ENCODE assay signal across 18 mouse cellular contexts in the genomic region with DNA sequence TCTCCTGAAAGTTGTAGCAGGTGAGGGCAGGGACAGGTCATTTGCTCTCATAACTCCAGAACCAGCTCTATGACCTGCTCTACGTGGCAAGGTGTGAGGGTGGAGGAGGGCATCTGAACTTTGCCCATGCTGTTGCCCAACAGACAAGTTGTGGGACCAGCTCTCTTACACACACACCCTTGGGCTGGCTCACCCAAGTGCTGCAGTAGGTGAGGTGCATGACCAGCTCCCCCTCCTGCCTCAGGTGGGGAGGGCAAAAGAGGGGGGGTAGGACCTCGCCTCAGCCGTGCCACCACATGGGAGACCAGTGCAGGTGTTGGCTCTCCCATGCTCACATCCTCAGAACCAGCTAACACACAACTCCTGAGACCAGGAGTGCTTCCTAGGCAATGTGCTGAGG.
DNase-seq lines count a peak whose midpoint lies in the region; ATAC-seq and TF ChIP-seq lines count a peak whose summit lies in the region.
"Had no signal": no experiment of that assay in that cellular context is flagged by ENCODE, and none has a peak within 500 bp of the region (broad histone marks: within the 10 kb centered on the region; RNA-seq: fewer than 3 reads in every experiment).

No protein-coding gene starts in this region.

- intact Hi-C loops in gastrocnemius, adult 2 months (cut with DNase I), result no loop called here

- H3K4me2 ChIP-seq in midbrain, embryonic 12.5 days (replicated peaks), result no peak overlapping the region
- H3K4me2 ChIP-seq in midbrain, embryonic 15.5 days, result no peak overlapping the region
- no peak overlapping the region for H3K4me2 ChIP-seq in intestine, embryonic 15.5 days (replicated peaks)
- no peak overlapping the region for H3K4me2 ChIP-seq in limb, embryonic 15.5 days
- H3K4me2 ChIP-seq: embryonic facial prominence, embryonic 13.5 days; neural tube, embryonic 15.5 days had no signal

- no peak for TF ChIP-seq CTCF in kidney, adult 2 months (conservative IDR thresholded peaks at IDR 0.05; ENCODE audit: insufficient read depth, insufficient read length, low read depth, low read length)
- TF ChIP-seq CTCF in gastrocnemius, adult 2 months (IDR thresholded peaks at IDR 0.05), result no peak

- no peak overlapping the region for H3K9ac ChIP-seq in midbrain, embryonic 12.5 days (replicated peaks)
- no peak overlapping the region for H3K9ac ChIP-seq in midbrain, embryonic 15.5 days
- no peak overlapping the region for H3K9ac ChIP-seq in intestine, embryonic 15.5 days
- no peak overlapping the region for H3K9ac ChIP-seq in limb, embryonic 15.5 days
- H3K9ac ChIP-seq: embryonic facial prominence, embryonic 13.5 days; liver, embryonic 14.5 days; neural tube, embryonic 15.5 days had no signal

- peak; percentile 17; the same call in 1 of the 2 replicates for ATAC-seq in midbrain, embryonic 12.5 days (ENCODE audit: low FRiP score, low read depth)
- ATAC-seq in midbrain, embryonic 15.5 days (replicated peaks), result no peak
- peak; percentile 73 for ATAC-seq in intestine, embryonic 15.5 days
- 0 out of 2 replicates have a peak, but pooled peaks have one; percentile 35 for ATAC-seq in limb, embryonic 15.5 days (ENCODE audit: insufficient number of reproducible peaks, low FRiP score, low TSS enrichment, low read depth)
- ATAC-seq: activated CD4-positive, CD25-positive, alpha-beta regulatory T cell, adult 4 months; Patski had no signal

- no peak overlapping the region for H3K4me3 ChIP-seq in kidney, adult 2 months (ENCODE audit: insufficient read depth, low read depth, low read length)
- H3K4me3 ChIP-seq in midbrain, embryonic 12.5 days, result no peak overlapping the region
- no peak overlapping the region for H3K4me3 ChIP-seq in midbrain, embryonic 15.5 days
- H3K4me3 ChIP-seq in intestine, embryonic 15.5 days (replicated peaks), result no peak overlapping the region
- H3K4me3 ChIP-seq in limb, embryonic 15.5 days, result no peak overlapping the region
- no peak overlapping the region for H3K4me3 ChIP-seq in gastrocnemius, adult 2 months
- H3K4me3 ChIP-seq: embryonic facial prominence, embryonic 13.5 days; heart, embryonic 10.5 days; neural tube, embryonic 15.5 days had no signal

- TF ChIP-seq POLR2A in kidney, adult 2 months (IDR thresholded peaks at IDR 0.05; ENCODE audit: low read depth, low read length), result no peak

- H3K27ac ChIP-seq in kidney, adult 2 months (ENCODE audit: insufficient read depth, low read depth, low read length), result no peak overlapping the region
- H3K27ac ChIP-seq in midbrain, embryonic 12.5 days (replicated peaks), result no peak overlapping the region
- H3K27ac ChIP-seq in midbrain, embryonic 15.5 days, result no peak overlapping the region
- no peak overlapping the region for H3K27ac ChIP-seq in intestine, embryonic 15.5 days
- H3K27ac ChIP-seq in limb, embryonic 15.5 days, result no peak overlapping the region
- no peak overlapping the region for H3K27ac ChIP-seq in gastrocnemius, adult 2 months
- H3K27ac ChIP-seq: embryonic facial prominence, embryonic 13.5 days; heart, embryonic 10.5 days; kidney, postnatal 0 days; liver, embryonic 14.5 days; neural tube, embryonic 15.5 days had no signal

- 63% methylated on average over 3 of the region's 3 CpGs for WGBS in kidney, adult 2 months
- 87% methylated on average over 3 of the region's 3 CpGs for WGBS in midbrain, embryonic 12.5 days
- 90% methylated on average over 3 of the region's 3 CpGs for WGBS in midbrain, embryonic 15.5 days
- WGBS in intestine, embryonic 15.5 days, result 77% methylated on average over 3 of the region's 3 CpGs
- 79% methylated on average over 3 of the region's 3 CpGs for WGBS in limb, embryonic 15.5 days

- peak; percentile 8 for DNase-seq in kidney, adult 2 months
- no peak for DNase-seq in kidney, postnatal 14 days
- no peak for DNase-seq in gastrocnemius, adult 2 months
- DNase-seq: adrenal gland, postnatal 25 days; cerebellum, adult 18-20 months; gastrocnemius, postnatal 25 days; left cerebral cortex, postnatal 4 days had no signal

- H3K9me3 ChIP-seq in midbrain, embryonic 12.5 days, result no peaks in the 10 kb centered on the region
- H3K9me3 ChIP-seq in midbrain, embryonic 15.5 days, result no peaks in the 10 kb centered on the region
- no peaks in the 10 kb centered on the region for H3K9me3 ChIP-seq in intestine, embryonic 15.5 days
- no peaks in the 10 kb centered on the region for H3K9me3 ChIP-seq in limb, embryonic 15.5 days
- H3K9me3 ChIP-seq: embryonic facial prominence, embryonic 13.5 days; heart, embryonic 10.5 days; neural tube, embryonic 15.5 days had no signal

- H3K36me3 ChIP-seq in kidney, adult 2 months (ENCODE audit: control insufficient read depth, insufficient read depth, low read length), result no peaks in the 10 kb centered on the region
- no peaks in the 10 kb centered on the region for H3K36me3 ChIP-seq in midbrain, embryonic 12.5 days
- H3K36me3 ChIP-seq in midbrain, embryonic 15.5 days (replicated peaks), result no peaks in the 10 kb centered on the region
- no peaks in the 10 kb centered on the region for H3K36me3 ChIP-seq in intestine, embryonic 15.5 days
- H3K36me3 ChIP-seq in limb, embryonic 15.5 days, result no peaks in the 10 kb centered on the region
- H3K36me3 ChIP-seq: embryonic facial prominence, embryonic 13.5 days; heart, embryonic 10.5 days; neural tube, embryonic 15.5 days had no signal

- H3K4me1 ChIP-seq in kidney, adult 2 months (ENCODE audit: control insufficient read depth, insufficient read depth, low read length), result no peaks in the 10 kb centered on the region
- H3K4me1 ChIP-seq in midbrain, embryonic 12.5 days, result no peaks in the 10 kb centered on the region; the same call in 1 of the 2 replicates
- H3K4me1 ChIP-seq in midbrain, embryonic 15.5 days, result no peaks in the 10 kb centered on the region
- H3K4me1 ChIP-seq in intestine, embryonic 15.5 days (replicated peaks), result no peaks in the 10 kb centered on the region
- H3K4me1 ChIP-seq in limb, embryonic 15.5 days, result no peaks in the 10 kb centered on the region
- H3K4me1 ChIP-seq: embryonic facial prominence, embryonic 13.5 days; heart, embryonic 10.5 days; neural tube, embryonic 15.5 days had no signal

- H3K27me3 ChIP-seq in kidney, adult 2 months (replicated peaks; ENCODE audit: control insufficient read depth, insufficient read depth, low read length), result no peaks in the 10 kb centered on the region
- H3K27me3 ChIP-seq in midbrain, embryonic 12.5 days, result no peaks in the 10 kb centered on the region
- no peaks in the 10 kb centered on the region for H3K27me3 ChIP-seq in midbrain, embryonic 15.5 days (replicated peaks)
- H3K27me3 ChIP-seq in intestine, embryonic 15.5 days (replicated peaks), result no peaks in the 10 kb centered on the region
- H3K27me3 ChIP-seq in limb, embryonic 15.5 days, result no peaks in the 10 kb centered on the region
- H3K27me3 ChIP-seq: embryonic facial prominence, embryonic 13.5 days; neural tube, embryonic 15.5 days; Patski had no signal
